Mouse (Mus musculus): ENCODE measurements at regions not wholly inside any gene's neighbourhood (a gene's known extent, or its start where the extent isn't known, plus 50 kb on each side); places are given as distances from the start of the nearest gene placed in this dataset.

DNA sequence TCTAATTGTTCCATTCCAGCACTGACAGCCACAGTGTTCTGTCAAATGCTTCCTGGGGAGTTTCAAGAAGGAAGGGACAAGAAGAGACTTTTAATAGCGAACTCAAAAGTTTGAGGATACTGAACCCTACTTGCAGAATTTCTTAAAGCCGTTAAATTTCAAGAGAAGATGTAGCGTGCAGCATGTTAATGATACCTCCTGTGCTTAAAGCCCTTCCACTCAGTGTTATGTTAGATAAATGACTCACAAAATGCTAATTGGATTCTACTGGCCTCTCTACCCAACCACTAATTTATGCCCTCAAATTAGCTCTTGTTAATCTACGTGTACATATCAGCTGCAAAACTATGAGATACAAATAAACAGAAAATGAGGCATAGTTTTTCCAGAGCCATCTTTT is 541.8 kb upstream of the Cdh20 start:
- intact Hi-C loops (cut with DNase I) = loop anchor here (5.0 kb wide), 2 partner anchors 119 to 546 kb away; no protein-coding TSS in a partner anchor
- no peak for DNase-seq (ENCODE audit: low spot score in 2 of 2)

DNA sequence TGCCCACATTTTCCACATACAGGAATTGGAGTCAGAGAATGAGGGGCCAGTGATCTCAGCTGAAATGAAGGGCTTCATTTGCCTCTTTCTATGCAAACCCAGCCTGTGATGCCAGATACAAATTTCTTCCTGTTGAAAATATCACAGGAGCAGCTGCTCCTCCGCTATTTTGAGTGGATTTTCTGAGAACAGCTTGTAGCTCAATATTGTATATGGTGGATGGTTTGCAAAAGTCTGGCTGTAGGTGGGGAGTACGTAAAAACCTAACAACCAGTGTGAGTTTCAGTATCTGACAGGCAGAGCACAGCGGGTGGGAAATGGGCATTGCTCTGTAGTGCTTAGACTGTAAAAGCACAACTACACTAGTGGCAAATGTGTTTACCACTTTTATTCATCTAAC is 541.4 kb upstream of the Cdh20 start:
- intact Hi-C loops (cut with DNase I) = loop anchor here (5.0 kb wide), 2 partner anchors 120 to 545 kb away; no protein-coding TSS in a partner anchor
- DNase-seq (ENCODE audit: low spot score in 2 of 2) = peak; percentile 61 to 95

DNA sequence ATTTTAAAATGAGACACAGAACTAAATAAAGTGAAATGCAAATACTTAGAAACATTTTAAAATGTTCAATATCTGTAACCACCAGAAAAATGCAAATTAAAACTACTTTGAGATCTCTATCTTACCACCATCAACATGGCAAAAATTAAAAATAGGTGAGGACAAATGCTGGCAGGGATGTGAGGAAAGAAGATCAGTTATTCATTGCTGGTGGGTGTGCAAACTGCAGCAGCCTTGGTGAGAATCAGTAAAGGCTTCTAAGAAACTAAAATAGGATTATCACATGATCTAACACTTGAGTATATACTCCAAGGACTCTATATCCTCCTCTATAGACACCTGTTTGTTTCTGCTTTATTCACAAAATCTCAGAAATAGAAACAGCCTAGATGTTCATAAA is 526.7 kb upstream of the Cdh20 start:
- peak; percentile 12 to 90 for DNase-seq (ENCODE audit: low spot score in 2 of 2)
- intact Hi-C loops (cut with DNase I) = no loop called here

DNA sequence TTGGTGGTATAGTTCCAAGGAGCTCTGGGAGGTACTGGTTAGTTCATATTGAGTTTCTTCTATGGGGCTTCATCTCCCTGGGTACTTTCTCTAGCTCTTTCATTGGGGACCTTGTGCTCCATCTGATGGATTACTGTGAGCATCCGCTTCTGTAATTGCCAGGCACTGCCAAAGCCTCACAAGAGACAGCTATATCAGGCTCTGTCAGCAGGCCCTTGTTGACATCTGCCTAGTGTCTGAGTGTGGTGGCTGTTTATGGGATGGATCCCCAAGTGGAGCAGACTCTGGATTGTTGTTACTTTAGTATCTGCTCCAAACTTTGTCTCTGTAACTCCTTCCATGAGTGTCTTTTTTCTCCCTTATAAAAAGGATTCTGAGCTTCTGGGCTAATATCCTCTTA is 502.6 kb upstream of the Cdh20 start:
- no peak for DNase-seq (ENCODE audit: low spot score in 2 of 2)
- intact Hi-C loops (cut with DNase I) = no loop called here

DNA sequence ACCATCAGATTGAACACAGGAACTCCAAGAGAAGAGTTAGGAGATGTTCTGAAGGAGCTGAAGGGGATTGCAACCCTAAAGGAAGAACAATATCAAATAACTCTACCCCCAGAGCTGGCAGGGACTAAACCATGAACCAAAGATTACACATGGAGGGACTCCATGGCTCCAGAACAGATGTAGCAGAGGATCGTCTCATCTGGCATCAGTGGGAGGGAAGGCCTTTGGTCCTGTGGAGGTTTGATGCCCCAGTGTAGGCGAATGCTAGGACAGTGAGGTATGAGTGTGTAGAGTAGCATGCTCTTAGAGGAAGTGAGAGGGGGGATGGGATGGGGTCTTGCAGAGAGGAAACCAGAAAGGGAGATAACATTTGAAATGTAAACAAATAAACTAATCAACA is 460.4 kb upstream of the Cdh20 start:
- DNase-seq (ENCODE audit: low spot score in 2 of 2) = no peak
- intact Hi-C loops (cut with DNase I) = no loop called here

DNA sequence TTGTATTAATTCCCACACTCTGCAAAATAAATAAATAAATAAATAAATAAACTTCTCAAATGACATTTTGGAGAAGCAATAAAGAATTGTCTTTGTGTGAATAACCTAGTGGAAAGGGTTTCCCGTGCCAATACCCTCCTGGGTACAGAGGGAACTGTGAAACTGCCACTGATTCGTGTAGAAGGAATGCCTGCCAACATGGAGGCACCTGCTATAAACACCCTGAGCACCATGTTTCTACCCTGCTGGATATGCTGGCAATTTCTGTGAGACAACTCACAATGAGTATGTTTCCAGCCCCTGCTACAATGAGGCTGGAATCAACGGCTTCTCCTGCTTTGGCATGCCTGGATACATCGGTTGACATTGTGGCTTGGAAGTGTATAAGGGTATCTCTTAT is 456.7 kb upstream of the Cdh20 start:
- peak in 1 of 2 experiments; percentile 3 for DNase-seq (ENCODE audit: low spot score in 2 of 2)
- intact Hi-C loops (cut with DNase I) = no loop called here

DNA sequence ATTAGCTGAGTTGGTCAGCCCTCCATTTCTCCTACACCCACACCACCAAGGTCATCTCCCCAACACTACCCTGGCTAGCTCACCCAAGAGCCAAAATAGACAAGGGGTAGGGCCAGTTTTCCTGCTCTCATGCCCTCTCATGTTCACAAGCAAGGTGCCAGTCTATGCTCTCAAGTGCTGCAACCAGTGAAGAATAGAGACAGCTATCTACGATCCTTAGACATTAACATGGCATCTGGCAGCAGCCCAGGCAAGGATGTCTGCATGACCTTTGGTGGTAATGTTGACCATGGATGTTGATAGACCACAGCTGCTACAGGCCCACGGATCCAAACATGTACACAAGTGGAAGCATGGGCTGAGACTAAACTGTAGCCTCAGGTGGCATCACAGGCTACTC is 453.3 kb upstream of the Cdh20 start:
- DNase-seq (ENCODE audit: low spot score in 2 of 2) = no peak
- intact Hi-C loops (cut with DNase I) = no loop called here

DNA sequence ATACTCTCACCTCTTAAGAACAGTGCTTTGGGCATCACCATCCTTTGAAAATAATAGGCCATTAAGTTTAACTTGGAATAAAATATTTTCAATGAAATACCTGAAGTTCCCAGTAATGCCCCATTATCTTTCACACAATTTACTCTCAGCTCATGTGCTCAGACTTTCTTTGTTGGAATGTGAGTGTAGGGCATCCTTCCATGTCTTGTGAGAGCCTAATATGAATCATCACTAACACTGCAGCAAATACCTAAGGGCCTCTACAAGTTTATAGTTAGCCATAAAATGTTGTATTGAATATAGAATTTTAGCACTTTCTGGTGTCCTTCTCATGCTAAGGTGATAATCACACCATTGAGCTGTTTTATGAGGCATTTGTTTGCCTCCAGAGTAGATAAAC is 450.3 kb upstream of the Cdh20 start:
- DNase-seq (ENCODE audit: low spot score in 2 of 2) = no peak

DNA sequence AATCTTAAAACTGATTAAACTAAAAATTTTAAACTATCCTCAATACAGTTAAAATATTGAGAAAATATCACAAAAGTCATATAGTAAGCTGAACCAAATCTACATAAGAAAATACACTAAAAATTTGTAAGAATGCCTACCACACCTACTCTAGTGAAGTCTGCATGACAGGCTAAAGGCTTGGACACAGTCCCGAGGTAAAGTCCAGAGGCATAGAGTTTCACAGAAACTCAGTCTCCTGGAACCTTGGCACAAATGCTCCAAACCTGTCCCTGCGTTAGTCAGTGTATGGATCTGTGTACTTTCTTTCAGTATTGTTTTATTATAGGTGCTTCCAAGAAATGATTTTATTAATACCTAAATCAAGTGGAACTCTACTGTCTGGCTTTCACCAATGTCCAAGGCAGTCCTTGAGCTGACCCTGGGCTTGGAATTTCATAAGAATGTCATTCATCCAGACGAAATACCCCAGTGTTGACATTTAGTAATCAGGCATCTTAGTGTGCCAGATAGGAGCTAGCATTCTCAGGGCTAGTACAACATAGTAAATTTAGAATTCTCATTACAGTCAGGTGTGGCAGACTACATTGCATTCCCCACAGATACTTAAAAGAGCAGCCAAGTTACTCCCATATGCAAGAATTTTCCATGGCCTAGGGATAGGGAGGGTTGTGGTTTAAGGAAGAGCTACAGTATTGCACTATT is 435.5 kb upstream of the Cdh20 start:
- intact Hi-C loops (cut with DNase I) = no loop called here
- DNase-seq (ENCODE audit: low spot score in 2 of 2) = no peak

More for the DNA sequence above, 450.3 kb upstream of the Cdh20 start:
- intact Hi-C loops (cut with DNase I) = no loop called here

DNA sequence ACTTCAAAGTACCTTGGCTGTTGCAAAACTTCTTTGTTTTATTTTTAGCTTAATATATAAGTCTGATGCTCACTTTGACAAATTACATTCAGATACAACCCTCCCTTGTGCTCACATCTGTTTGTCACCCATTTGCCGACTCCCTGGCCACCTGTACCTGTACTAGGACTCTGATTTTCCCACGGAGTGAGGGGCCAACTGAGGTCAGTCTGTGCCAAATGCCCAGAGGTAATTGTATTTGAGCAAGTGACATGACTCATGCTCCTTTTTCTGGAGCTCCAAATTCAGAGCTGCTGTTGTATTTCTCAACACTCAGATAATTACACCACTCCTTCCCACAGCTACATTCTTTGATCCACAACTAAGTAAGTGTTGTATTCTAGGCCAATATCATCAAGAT is 434.8 kb upstream of the Cdh20 start:
- intact Hi-C loops (cut with DNase I) = no loop called here

More for the DNA sequence above, 434.8 kb upstream of the Cdh20 start:
- DNase-seq (ENCODE audit: low spot score in 2 of 2) = no peak
